Mouse (Mus musculus) MEL (cell line): Measurements from ENCODE around the gene Cdt1.

Experiments used
- BHLHE40 ChIP-seq: IDR thresholded peaks from 2 replicates; pipeline ENCODE4 v1.6.1; 2012; ENCODE audit warnings: low read depth, mild to moderate bottlenecking, inconsistent platforms, low read length, improper control_type of control experiment, borderline replicate concordance
- CTCF ChIP-seq, 3 experiments: IDR thresholded peaks in 2 of 3; conservative IDR thresholded peaks in 1 of 3; 2 replicates each; pipeline ENCODE4 v1.5.1; 2011 to 2012; ENCODE audit warnings: low read length in 3 of 3, low read depth in 2 of 3, mild to moderate bottlenecking in 2 of 3, improper control_type of control experiment in 1 of 3, inconsistent platforms in 1 of 3, mixed read lengths in 1 of 3, moderate library complexity in 1 of 3; ENCODE audit not compliant: control insufficient read depth in 1 of 3, insufficient read depth in 1 of 3, poor library complexity in 1 of 3, severe bottlenecking in 1 of 3
- E2F4 ChIP-seq: IDR thresholded peaks from 2 replicates; pipeline ENCODE4 v1.6.1; 2011; ENCODE audit warnings: low read depth, low read length, improper control_type of control experiment, borderline replicate concordance
- EP300 ChIP-seq, 2 experiments: IDR thresholded peaks; 2 replicates each; pipeline ENCODE4 v1.6.1; 2011; ENCODE audit warnings: improper control_type of control experiment in 2 of 2, low read length in 2 of 2, low read depth in 1 of 2, mild to moderate bottlenecking in 1 of 2
- ETS1 ChIP-seq: IDR thresholded peaks from 2 replicates; pipeline ENCODE4 v1.6.1; 2012; ENCODE audit warnings: low read depth, mild to moderate bottlenecking, inconsistent platforms, low read length, improper control_type of control experiment, moderate library complexity
- GABPA ChIP-seq: IDR thresholded peaks from 2 replicates; pipeline ENCODE4 v1.6.1; 2012; ENCODE audit warnings: low read depth, mild to moderate bottlenecking, inconsistent platforms, low read length, improper control_type of control experiment, moderate library complexity
- JUND ChIP-seq: IDR thresholded peaks from 2 replicates; pipeline ENCODE4 v1.6.1; 2011; ENCODE audit warnings: low read depth, mild to moderate bottlenecking, improper control_type of control experiment, low read length
- MAX ChIP-seq: IDR thresholded peaks from 2 replicates; pipeline ENCODE4 v1.6.1; 2011; ENCODE audit warnings: low read length, improper control_type of control experiment
- MYC ChIP-seq: IDR thresholded peaks from 2 replicates; pipeline ENCODE4 v1.6.1; 2011; ENCODE audit warnings: low read depth, mild to moderate bottlenecking, low read length, improper control_type of control experiment, moderate library complexity
- NELFE ChIP-seq: IDR thresholded peaks from 2 replicates; pipeline ENCODE4 v1.6.1; 2011; ENCODE audit warnings: low read depth, low read length, improper control_type of control experiment
- POLR2A ChIP-seq, 2 experiments: IDR thresholded peaks; 2 replicates each; pipeline ENCODE4 v1.6.1; 2011 to 2012; ENCODE audit warnings: low read length in 2 of 2, mild to moderate bottlenecking in 2 of 2, control low read depth in 1 of 2, improper control_type of control experiment in 1 of 2, low read depth in 1 of 2, moderate library complexity in 1 of 2; ENCODE audit not compliant: control insufficient read depth in 1 of 2, insufficient read depth in 1 of 2, poor library complexity in 1 of 2
- POLR2AphosphoS2 ChIP-seq: IDR thresholded peaks from 2 replicates; pipeline ENCODE4 v1.6.1; 2011; ENCODE audit warnings: low read length, improper control_type of control experiment
- USF1 ChIP-seq: IDR thresholded peaks from 2 replicates; pipeline ENCODE4 v1.6.1; 2014; ENCODE audit warnings: low read depth, mild to moderate bottlenecking, inconsistent platforms, low read length, improper control_type of control experiment, moderate library complexity
- USF2 ChIP-seq, 2 experiments: IDR thresholded peaks; 2 replicates each; pipeline ENCODE4 v1.6.1; 2011 to 2012; ENCODE audit warnings: improper control_type of control experiment in 2 of 2, low read length in 2 of 2, borderline replicate concordance in 1 of 2, inconsistent platforms in 1 of 2, low read depth in 1 of 2, mild to moderate bottlenecking in 1 of 2; ENCODE audit not compliant: insufficient read depth in 1 of 2

- TF ChIP-seq USF1: no peak
- TF ChIP-seq MYC: no peak
- TF ChIP-seq E2F4: no peak
- TF ChIP-seq USF2 (IDR thresholded peaks at IDR 0.05; ENCODE audit: borderline replicate concordance in 1 of 2, insufficient read depth in 1 of 2, low read depth in 1 of 2, low read length in 2 of 2): no peak
- no peak for TF ChIP-seq ETS1
- no peak for TF ChIP-seq CTCF (IDR thresholded peaks at IDR 0.05 in 2 of 3, conservative IDR thresholded peaks at IDR 0.05 in 1 of 3; ENCODE audit: control insufficient read depth in 1 of 3, insufficient read depth in 1 of 3, low read depth in 2 of 3, low read length in 3 of 3, poor library complexity in 1 of 3, severe bottlenecking in 1 of 3)
- TF ChIP-seq POLR2AphosphoS2: no peak
- TF ChIP-seq NELFE: no peak
- no peak for TF ChIP-seq JUND
- no peak for TF ChIP-seq EP300 (IDR thresholded peaks at IDR 0.05; ENCODE audit: low read depth in 1 of 2, low read length in 2 of 2)
- TF ChIP-seq MAX: no peak
- TF ChIP-seq POLR2A (IDR thresholded peaks at IDR 0.05; ENCODE audit: control insufficient read depth in 1 of 2, insufficient read depth in 1 of 2, low read depth in 1 of 2, low read length in 2 of 2, poor library complexity in 1 of 2): no peak; a peak in 1 of 4 replicates
- TF ChIP-seq GABPA: no peak
- TF ChIP-seq BHLHE40: no peak
Observed at GRCm38 (mm10) chr8:122575286-122575685, 7.5 kb downstream of the Cdt1 start.
